Mouse (Mus musculus) neural tube, embryonic 13.5 days (tissue): Measurements from ENCODE around the gene Mef2c. TPM values are rescaled to one million over a fixed set of nuclear protein-coding genes. Genes with fewer than 3 reads are reported as not detected.

Experiments used
- ATAC-seq: fragments of 200-750 bp; cut with Nextera tagmentation; 2 replicates; pipeline ENCODE4 v1.8.0; 2017; ENCODE audit warnings: low read depth, mild to moderate bottlenecking, moderate TSS enrichment, moderate library complexity
- H3K27ac ChIP-seq: fragments of 300-500 bp; sonication (generic); replicated peaks from 2 replicates; pipeline ENCODE4 v1.5.1; 2015; ENCODE audit warnings: moderate library complexity, mild to moderate bottlenecking, inconsistent platforms
- H3K27me3 ChIP-seq: fragments of 300-500 bp; sonication (generic); 2 replicates; pipeline ENCODE4 v1.6.1; 2015; ENCODE audit warnings: mild to moderate bottlenecking, inconsistent platforms
- H3K36me3 ChIP-seq: fragments of 300-500 bp; sonication (generic); 2 replicates; pipeline ENCODE4 v1.6.1; 2015; ENCODE audit warnings: mild to moderate bottlenecking, inconsistent platforms
- H3K4me1 ChIP-seq: fragments of 300-500 bp; sonication (generic); replicated peaks from 2 replicates; pipeline ENCODE4 v1.6.1; 2015; ENCODE audit warnings: inconsistent platforms
- H3K4me2 ChIP-seq: fragments of 300-500 bp; sonication (generic); 2 replicates; pipeline ENCODE4 v1.6.1; 2015; ENCODE audit warnings: inconsistent platforms, mild to moderate bottlenecking, moderate library complexity
- H3K4me3 ChIP-seq: fragments of 300-500 bp; sonication (generic); 2 replicates; pipeline ENCODE4 v1.5.1; 2015; ENCODE audit warnings: mild to moderate bottlenecking, inconsistent platforms
- H3K9ac ChIP-seq: fragments of 300-500 bp; sonication (generic); 2 replicates; pipeline ENCODE4 v1.6.1; 2015; ENCODE audit warnings: moderate library complexity, mild to moderate bottlenecking, inconsistent platforms
- H3K9me3 ChIP-seq: fragments of 300-500 bp; sonication (generic); 2 replicates; pipeline ENCODE4 v1.6.1; 2016; ENCODE audit warnings: inconsistent platforms
- WGBS: fragments of 180-500 bp; shearing (Covaris S2); methylation state at CpG from one replicate; pipeline ENCODE4 v1.1.7; 2015; 5-methylcytosine and 5-hydroxymethylcytosine counted together
- polyA plus RNA-seq: library from polyadenylated mRNA; unstranded; fragments of >200 nt; fragmentation: Nextera tagmentation; extraction: Ambion mirVana; gene quantifications from 2 replicates; pipeline ENCODE4 v1.2.1, GENCODE M21; 2015

Gene Mef2c
- polyA plus RNA-seq = 31.6 and 43.4 TPM in 2 replicates

DNA sequence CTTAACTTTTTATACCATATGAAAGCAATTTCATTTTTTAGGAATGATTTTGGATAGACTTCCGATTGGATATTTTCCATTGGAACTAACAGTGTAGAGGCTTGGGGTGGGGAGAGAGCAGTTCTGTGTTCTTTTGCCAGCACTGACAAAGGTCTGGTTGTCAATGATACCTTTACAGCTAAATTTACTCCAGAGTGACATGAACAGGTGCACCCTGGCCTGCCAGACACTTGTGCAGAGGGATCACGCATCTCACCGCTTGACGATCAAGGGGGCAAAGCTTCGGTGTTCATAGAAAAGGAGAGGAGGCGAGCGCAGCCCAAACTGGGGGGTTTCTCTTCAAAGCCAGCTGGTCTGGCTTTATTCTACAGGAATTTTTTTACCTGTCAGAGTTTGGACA is at the start of gene Mef2c:
Mef2c (plus strand) TSS at position 116 of the 400 bp plus-strand sequence.
- 85% methylated on average over 7 of the region's 7 CpGs for WGBS
- H3K4me3 ChIP-seq = no peak within 1 kb of the TSS
- no peak for ATAC-seq
- H3K36me3 ChIP-seq = no peaks in the 10 kb centered on the region
- H3K27me3 ChIP-seq = no peaks in the 10 kb centered on the region
- H3K27ac ChIP-seq = no peak within 1 kb of the TSS
- no peaks in the 10 kb centered on the region for H3K4me1 ChIP-seq
- H3K9me3 ChIP-seq = no peaks in the 10 kb centered on the region
- H3K9ac ChIP-seq = no peak within 1 kb of the TSS
- no peak within 1 kb of the TSS for H3K4me2 ChIP-seq

DNA sequence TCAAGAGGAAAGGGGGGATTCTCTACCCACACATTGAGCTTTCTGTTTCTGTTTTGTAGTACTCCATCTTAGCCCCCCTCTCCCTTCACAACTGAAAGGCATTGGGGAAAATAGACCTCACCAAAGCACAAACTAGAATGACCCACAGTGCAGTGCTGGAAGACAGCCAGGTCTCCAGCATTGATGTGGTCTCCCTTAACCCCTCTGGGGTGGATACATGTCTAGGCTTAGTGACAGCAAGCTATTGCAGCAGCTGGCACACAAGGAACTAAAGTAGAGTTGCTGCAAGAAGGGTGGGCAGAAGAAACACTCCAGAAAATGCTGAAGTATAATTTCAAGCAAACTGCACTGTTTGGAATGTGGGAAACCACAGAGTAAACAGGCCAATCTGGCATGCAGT is 45.1 kb upstream of the Mef2c start:
- Histone ChIP-seq H3K27ac (no peak overlapping the region), H3K9ac (no peak overlapping the region), H3K4me3 (no peak overlapping the region), H3K36me3 (no peaks in the 10 kb centered on the region), H3K27me3 (no peaks in the 10 kb centered on the region), H3K9me3 (no peaks in the 10 kb centered on the region), H3K4me2 (no peak overlapping the region), H3K4me1 (no peaks in the 10 kb centered on the region)
- no peak for ATAC-seq

DNA sequence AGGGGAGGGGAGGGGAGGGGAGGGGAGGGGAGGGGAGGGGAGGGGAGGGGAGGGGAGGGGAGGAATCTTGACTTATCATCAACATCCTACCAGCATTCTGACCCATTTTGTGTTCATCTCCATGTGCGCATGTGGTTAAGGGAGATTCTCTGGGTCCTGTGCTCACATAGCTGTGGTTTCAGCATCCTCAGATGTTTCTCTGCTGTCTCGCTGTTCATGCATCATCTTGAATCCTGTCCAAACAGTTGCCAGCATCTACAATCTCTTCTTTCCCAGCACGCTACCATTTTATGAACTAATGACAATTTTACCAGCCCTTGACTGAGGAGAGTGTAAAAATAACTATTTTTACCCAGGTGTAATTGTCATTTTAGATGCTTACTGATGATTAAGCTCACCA is 44.2 kb upstream of the Mef2c start:
- 94% methylated on average over 3 of the region's 3 CpGs for WGBS
- Histone ChIP-seq H3K27ac (no peak overlapping the region), H3K9me3 (no peaks in the 10 kb centered on the region), H3K4me1 (no peaks in the 10 kb centered on the region), H3K27me3 (no peaks in the 10 kb centered on the region), H3K9ac (no peak overlapping the region), H3K4me2 (no peak overlapping the region), H3K4me3 (no peak overlapping the region), H3K36me3 (no peaks in the 10 kb centered on the region)
- ATAC-seq = no peak

DNA sequence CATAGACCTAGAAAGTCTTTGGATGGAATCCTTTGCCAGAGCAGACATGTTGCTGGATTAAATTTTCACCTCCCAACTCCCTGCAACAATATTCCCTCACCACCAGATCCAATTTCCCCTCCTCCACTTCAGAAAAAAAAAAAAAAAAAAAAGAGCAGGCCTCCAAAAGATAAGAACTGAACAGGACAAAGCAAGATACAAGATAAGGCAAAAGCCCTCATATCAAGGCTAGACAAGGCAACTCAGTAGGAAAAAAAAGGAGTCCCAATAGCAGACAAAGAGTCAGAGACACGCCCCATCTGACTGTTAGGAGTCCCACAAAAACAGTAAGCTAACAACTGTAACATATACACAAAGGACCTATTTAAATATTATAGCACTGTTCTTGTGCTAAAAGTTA is 43.2 kb upstream of the Mef2c start:
- Histone ChIP-seq H3K27me3 (no peaks in the 10 kb centered on the region), H3K9ac (no peak overlapping the region), H3K4me1 (no peaks in the 10 kb centered on the region), H3K4me2 (no peak overlapping the region), H3K9me3 (no peaks in the 10 kb centered on the region), H3K4me3 (no peak overlapping the region), H3K36me3 (no peaks in the 10 kb centered on the region), H3K27ac (no peak overlapping the region)
- 83% methylated on average over 1 of the region's 1 CpGs for WGBS
- no peak for ATAC-seq

DNA sequence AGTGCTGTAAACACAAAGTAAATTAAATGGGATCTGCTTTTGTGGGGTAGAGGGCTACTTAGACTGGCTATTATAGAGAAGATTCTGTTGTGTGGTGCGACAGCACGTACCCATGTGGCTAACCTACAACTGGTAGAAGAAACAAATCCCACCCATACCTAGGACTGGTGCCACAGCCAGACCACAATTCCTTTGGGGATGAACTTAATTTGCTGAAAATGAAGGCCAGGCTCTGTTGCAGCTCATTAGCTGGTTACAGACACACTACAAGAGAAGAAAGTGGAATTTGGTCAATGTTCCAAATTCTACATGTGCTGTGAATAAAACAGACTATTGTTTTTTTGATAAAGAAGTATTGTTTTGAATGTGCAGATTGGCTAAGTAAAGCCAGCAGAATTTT is 42.3 kb upstream of the Mef2c start:
- no peak overlapping the region for H3K4me3 ChIP-seq
- H3K4me2 ChIP-seq = no peak overlapping the region
- no peaks in the 10 kb centered on the region for H3K9me3 ChIP-seq
- H3K36me3 ChIP-seq = no peaks in the 10 kb centered on the region
- H3K27me3 ChIP-seq = no peaks in the 10 kb centered on the region
- no peak for ATAC-seq
- H3K9ac ChIP-seq = no peak overlapping the region
- WGBS = 91% methylated on average over 2 of the region's 2 CpGs
- no peak overlapping the region for H3K27ac ChIP-seq
- H3K4me1 ChIP-seq = no peaks in the 10 kb centered on the region

DNA sequence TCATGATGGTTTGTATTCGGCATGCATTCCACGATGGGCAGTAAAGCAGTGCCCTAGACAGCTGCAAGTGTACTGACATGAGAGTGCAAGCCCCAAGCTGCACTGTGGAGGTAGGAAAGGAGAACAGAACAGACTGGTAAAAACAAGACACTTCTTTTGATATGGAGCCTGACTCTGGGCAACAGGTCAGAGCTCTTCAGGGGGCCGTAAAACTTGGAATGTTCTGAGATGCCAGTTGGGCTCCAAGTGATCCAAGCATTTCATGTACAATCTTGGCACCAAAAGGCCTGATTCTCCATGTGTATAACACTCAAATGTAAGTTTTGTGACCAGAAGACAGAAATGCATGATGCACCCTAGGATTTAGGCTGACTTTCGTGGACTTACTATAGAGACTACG is 37.1 kb upstream of the Mef2c start:
- H3K27me3 ChIP-seq = no peaks in the 10 kb centered on the region
- H3K36me3 ChIP-seq = no peaks in the 10 kb centered on the region
- H3K9ac ChIP-seq = no peak overlapping the region
- no peaks in the 10 kb centered on the region for H3K4me1 ChIP-seq
- no peak overlapping the region for H3K27ac ChIP-seq
- no peak for ATAC-seq
- no peak overlapping the region for H3K4me3 ChIP-seq
- WGBS = 93% methylated on average over 5 of the region's 5 CpGs
- no peak overlapping the region for H3K4me2 ChIP-seq
- H3K9me3 ChIP-seq = no peaks in the 10 kb centered on the region

DNA sequence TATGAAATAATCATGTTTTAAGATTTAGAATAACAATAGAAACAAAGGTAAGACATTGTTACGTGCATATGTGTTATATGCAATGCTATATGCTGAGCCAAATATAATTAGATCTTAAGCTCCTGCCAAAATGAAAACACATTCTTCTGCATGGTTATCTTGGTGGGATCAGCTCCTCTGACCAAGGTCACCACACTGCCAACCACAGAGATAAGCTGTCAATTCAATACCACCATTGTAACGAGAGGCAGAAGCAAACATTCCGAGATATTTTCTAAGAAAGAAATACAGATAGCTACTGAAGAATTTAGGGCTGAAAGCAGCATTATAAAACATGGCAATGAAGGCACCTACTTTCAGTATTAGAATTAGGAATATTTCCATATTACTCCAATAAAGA is 35.0 kb upstream of the Mef2c start:
- Histone ChIP-seq H3K9me3 (no peaks in the 10 kb centered on the region), H3K9ac (no peak overlapping the region), H3K4me1 (no peaks in the 10 kb centered on the region), H3K4me2 (no peak overlapping the region), H3K27me3 (no peaks in the 10 kb centered on the region), H3K4me3 (no peak overlapping the region), H3K27ac (no peak overlapping the region), H3K36me3 (no peaks in the 10 kb centered on the region)
- no peak for ATAC-seq
- 86% methylated on average over 3 of the region's 3 CpGs for WGBS

DNA sequence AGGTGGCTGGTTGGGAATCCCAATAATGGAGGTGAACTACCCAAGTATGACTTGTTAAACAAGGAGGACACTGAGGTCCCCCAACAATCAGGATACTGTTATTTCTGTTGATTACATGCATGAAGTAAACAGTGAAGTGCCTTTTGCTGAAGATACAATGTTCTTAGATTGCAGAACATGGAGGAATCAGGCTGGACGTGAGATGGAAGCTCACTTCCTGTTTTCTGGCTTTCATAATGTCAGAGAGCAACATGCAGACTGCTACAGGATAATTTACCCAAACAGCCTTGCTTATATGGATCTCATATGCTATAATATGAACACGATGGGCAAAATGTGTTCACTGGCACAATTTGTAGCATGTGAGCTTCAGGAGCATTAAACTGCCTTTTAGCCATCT is 30.1 kb upstream of the Mef2c start:
- WGBS = 89% methylated on average over 2 of the region's 2 CpGs

DNA sequence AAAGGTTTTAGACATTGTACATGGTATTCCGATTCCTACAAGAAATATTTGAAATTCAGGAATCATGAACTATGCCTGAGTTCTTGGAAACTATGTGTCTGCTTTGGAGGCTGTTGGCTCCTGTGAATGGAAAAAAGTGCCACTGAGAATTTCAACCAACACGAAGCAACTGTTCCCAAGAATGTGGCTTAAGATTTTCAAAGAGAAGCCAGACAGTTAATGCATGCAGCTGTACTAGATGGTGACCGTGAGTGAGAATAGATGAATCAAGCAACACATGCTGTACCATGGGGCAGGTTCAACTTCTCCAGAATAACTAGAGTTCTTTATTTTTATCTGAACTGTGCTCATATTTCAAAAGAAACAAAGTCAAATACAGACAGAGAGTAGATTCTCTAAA is 23.4 kb upstream of the Mef2c start:
- Histone ChIP-seq H3K4me3 (no peak overlapping the region), H3K9me3 (no peaks in the 10 kb centered on the region), H3K4me1 (no peaks in the 10 kb centered on the region), H3K27me3 (no peaks in the 10 kb centered on the region), H3K36me3 (no peaks in the 10 kb centered on the region), H3K9ac (no peak overlapping the region), H3K27ac (no peak overlapping the region), H3K4me2 (no peak overlapping the region)
- WGBS = 81% methylated on average over 3 of the region's 3 CpGs
- no peak for ATAC-seq

More for the DNA sequence above, 30.1 kb upstream of the Mef2c start:
- H3K4me2 ChIP-seq = no peak overlapping the region
- H3K9me3 ChIP-seq = no peaks in the 10 kb centered on the region
- no peak overlapping the region for H3K27ac ChIP-seq
- H3K4me3 ChIP-seq = no peak overlapping the region
- H3K36me3 ChIP-seq = no peaks in the 10 kb centered on the region
- H3K4me1 ChIP-seq = no peaks in the 10 kb centered on the region
- no peak for ATAC-seq
- no peak overlapping the region for H3K9ac ChIP-seq
- no peaks in the 10 kb centered on the region for H3K27me3 ChIP-seq

DNA sequence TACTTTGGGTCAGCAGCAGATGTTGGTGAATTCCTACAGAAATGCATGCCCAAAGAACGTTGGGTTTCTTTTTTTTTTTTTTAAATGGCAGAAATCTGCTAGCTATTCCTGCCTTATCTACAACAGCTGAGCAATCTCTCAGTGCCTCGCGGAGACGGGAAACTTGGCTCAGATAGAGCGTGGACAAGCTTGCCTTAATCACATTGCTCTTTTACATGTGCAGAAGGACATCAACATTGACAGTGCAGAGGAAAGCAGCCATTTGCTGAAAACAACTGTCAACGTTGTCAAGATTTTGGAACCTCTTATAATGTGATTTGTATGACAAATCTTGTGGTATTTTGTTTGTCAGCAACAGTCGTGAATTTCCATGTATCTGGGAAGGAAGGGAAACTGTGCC is 22.5 kb upstream of the Mef2c start:
- H3K9me3 ChIP-seq = no peaks in the 10 kb centered on the region
- 91% methylated on average over 7 of the region's 7 CpGs for WGBS
- ATAC-seq = no peak

DNA sequence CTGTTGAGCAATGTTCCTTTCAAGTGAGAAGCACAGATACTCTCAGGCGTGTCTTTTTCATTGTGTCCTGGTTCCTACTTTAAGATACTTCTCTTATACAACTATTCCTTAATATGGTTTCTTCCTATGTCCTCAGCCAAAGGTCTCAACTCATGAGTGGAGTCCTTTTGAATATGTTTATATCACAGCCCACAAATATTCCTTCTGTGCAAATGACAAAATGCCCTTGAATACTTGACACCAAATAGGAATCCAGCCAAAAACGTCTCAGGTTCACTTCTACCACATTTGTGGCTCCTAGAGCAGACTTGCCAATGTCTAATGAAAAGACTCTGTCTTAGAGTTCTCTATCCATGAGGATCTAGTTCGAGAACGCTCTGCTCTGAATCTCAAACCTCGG is 21.7 kb upstream of the Mef2c start:
- Histone ChIP-seq H3K4me3 (no peak overlapping the region), H3K27ac (no peak overlapping the region), H3K4me2 (no peak overlapping the region), H3K36me3 (no peaks in the 10 kb centered on the region), H3K9ac (no peak overlapping the region), H3K4me1 (no peaks in the 10 kb centered on the region), H3K27me3 (no peaks in the 10 kb centered on the region), H3K9me3 (no peaks in the 10 kb centered on the region)
- WGBS = 79% methylated on average over 5 of the region's 5 CpGs
- no peak for ATAC-seq

More for the DNA sequence above, 22.5 kb upstream of the Mef2c start:
- H3K9ac ChIP-seq = no peak overlapping the region
- H3K4me3 ChIP-seq = no peak overlapping the region
- H3K27me3 ChIP-seq = no peaks in the 10 kb centered on the region
- no peak overlapping the region for H3K4me2 ChIP-seq
- no peak overlapping the region for H3K27ac ChIP-seq
- H3K4me1 ChIP-seq = no peaks in the 10 kb centered on the region
- no peaks in the 10 kb centered on the region for H3K36me3 ChIP-seq

DNA sequence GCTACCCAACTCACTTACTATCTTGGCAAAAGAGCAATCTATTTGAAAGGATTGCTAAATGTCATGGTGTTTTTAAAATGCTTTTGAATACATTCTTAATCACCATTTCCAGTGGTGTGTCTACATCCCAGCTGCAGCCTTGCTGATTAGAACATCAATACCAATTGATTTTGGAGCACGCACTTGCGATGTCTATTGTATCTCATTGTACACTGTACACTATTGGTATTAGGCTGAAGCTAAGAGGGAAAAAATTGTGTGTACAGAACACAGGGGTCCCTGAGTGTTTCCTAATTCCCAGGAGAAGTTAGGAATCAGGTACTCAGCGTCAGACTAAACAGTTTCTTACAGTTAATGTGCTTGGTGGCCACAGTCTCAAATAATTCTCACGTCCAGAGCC is 19.6 kb upstream of the Mef2c start:
- WGBS = 84% methylated on average over 4 of the region's 4 CpGs
- Histone ChIP-seq H3K9me3 (no peaks in the 10 kb centered on the region), H3K27ac (no peak overlapping the region), H3K27me3 (no peaks in the 10 kb centered on the region), H3K4me2 (no peak overlapping the region), H3K9ac (no peak overlapping the region), H3K4me3 (no peak overlapping the region), H3K4me1 (no peaks in the 10 kb centered on the region), H3K36me3 (no peaks in the 10 kb centered on the region)
- no peak for ATAC-seq

DNA sequence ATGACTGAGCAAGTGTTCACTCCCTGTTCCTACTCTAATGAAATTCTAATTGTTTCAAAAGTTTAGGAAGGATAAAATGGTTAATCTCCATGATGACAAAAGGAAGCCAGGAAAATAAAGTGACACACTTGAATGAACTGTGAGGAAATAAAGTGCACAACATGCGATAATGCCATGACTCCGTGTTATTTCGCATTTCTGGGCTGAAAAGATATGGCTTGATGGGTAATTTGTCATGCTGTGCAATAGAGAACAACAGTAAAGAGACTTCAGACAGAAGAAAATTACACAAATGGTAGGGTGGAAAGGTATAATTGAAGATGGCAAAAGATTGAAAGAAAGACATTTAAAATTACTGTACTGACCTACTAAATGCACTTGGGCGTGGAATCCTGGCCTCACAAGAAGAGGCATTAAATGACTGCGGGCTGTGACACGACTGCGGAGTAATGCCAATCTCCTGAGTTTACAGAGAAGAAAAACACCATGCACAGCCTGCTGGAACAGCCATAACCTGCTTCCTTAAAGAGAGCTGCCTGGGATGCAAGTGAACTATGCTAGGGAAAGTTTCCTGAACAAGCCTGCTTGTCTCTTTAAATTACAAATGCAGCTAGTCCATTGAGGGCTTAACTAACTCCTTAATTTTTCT is 19.0 kb upstream of the Mef2c start:
- no peaks in the 10 kb centered on the region for H3K27me3 ChIP-seq
- H3K4me2 ChIP-seq = no peak overlapping the region
- ATAC-seq = no peak
- H3K27ac ChIP-seq = no peak overlapping the region
- no peaks in the 10 kb centered on the region for H3K36me3 ChIP-seq
- 74% methylated on average over 7 of the region's 7 CpGs for WGBS
- H3K4me1 ChIP-seq = no peaks in the 10 kb centered on the region
- H3K4me3 ChIP-seq = no peak overlapping the region
- H3K9me3 ChIP-seq = no peaks in the 10 kb centered on the region
- no peak overlapping the region for H3K9ac ChIP-seq
